Mouse (Mus musculus) liver, embryonic 14.5 days (tissue): ENCODE data around the gene Atp11a.

Experiments
- CTCF ChIP-seq: IDR thresholded peaks from 2 replicates; pipeline ENCODE4 v1.5.1; 2016; ENCODE audit warnings: antibody characterized with exemption, low read depth, control low read depth
- EP300 ChIP-seq: IDR thresholded peaks from 2 replicates; pipeline ENCODE4 v1.6.1; 2016; ENCODE audit warnings: antibody characterized with exemption, low read depth

DNA sequence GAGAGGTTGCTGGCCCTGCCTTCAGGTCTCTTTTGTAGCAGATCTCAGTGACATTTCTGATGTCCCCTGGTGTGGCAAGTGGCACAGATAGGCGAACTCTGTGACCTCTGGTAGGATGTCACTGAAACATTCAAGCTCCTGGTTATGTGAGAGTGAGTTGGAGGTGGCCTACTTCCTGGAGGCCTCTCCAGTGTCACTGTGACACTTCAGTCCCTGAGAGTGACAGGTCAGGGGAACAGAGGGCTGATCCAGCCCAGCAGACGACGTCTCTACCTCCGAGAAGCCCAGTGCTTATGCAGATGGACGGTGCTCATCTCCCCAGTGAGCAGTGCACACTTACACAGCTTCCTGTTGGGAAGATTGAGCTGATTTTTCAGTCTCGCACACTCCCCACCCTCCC lies 68.4 kb downstream of the Atp11a start:
- TF ChIP-seq CTCF (no peak), EP300 (no peak)
